Mouse (Mus musculus) kidney, embryonic 15.5 days (tissue): Measurements from ENCODE around the gene Dbn1. TPM values are rescaled to one million over a fixed set of nuclear protein-coding genes. Genes with fewer than 3 reads are reported as not detected.
A peak's percentile ranks its signal among the peaks of the same experiment; 100 is the strongest.

Experiments
- ATAC-seq: fragments of 200-750 bp; cut with Nextera tagmentation; replicated peaks from 2 replicates; pipeline ENCODE4 v1.8.0; 2017; ENCODE audit warnings: moderate TSS enrichment; ENCODE audit not compliant: low FRiP score
- H3K27ac ChIP-seq: fragments of 300-500 bp; sonication (generic); 2 replicates; pipeline ENCODE4 v1.5.1; 2015; ENCODE audit warnings: mild to moderate bottlenecking, inconsistent platforms
- H3K27me3 ChIP-seq: fragments of 300-500 bp; sonication (generic); 2 replicates; pipeline ENCODE4 v1.6.1; 2015; ENCODE audit warnings: inconsistent platforms
- H3K36me3 ChIP-seq: fragments of 300-500 bp; sonication (generic); 2 replicates; pipeline ENCODE4 v1.6.1; 2015; ENCODE audit warnings: inconsistent platforms
- H3K4me1 ChIP-seq: fragments of 300-500 bp; sonication (generic); 2 replicates; pipeline ENCODE4 v1.6.1; 2015; ENCODE audit warnings: inconsistent platforms
- H3K4me2 ChIP-seq: fragments of 300-500 bp; sonication (generic); 2 replicates; pipeline ENCODE4 v1.6.1; 2015; ENCODE audit warnings: moderate library complexity, mild to moderate bottlenecking, inconsistent platforms
- H3K4me3 ChIP-seq: fragments of 300-500 bp; sonication (generic); replicated peaks from 2 replicates; pipeline ENCODE4 v1.5.1; 2015; ENCODE audit warnings: mild to moderate bottlenecking, inconsistent platforms
- H3K9ac ChIP-seq: fragments of 300-500 bp; sonication (generic); 2 replicates; pipeline ENCODE4 v1.6.1; 2015; ENCODE audit warnings: mild to moderate bottlenecking, inconsistent platforms
- H3K9me3 ChIP-seq: fragments of 300-500 bp; sonication (generic); replicated peaks from 2 replicates; pipeline ENCODE4 v1.6.1; 2016; ENCODE audit warnings: inconsistent platforms
- WGBS: fragments of 180-500 bp; shearing (Covaris S2); methylation state at CpG from one replicate; pipeline ENCODE4 v1.1.7; 2015; ENCODE audit warnings: mixed read lengths; 5-methylcytosine and 5-hydroxymethylcytosine counted together
- polyA plus RNA-seq: library from polyadenylated mRNA; unstranded; fragments of >200 nt; fragmentation: Nextera tagmentation; extraction: Ambion mirVana; gene quantifications from 2 replicates; pipeline ENCODE4 v1.2.1, GENCODE M21; 2015

Gene Dbn1
- 168 and 193 TPM in 2 replicates for polyA plus RNA-seq

DNA sequence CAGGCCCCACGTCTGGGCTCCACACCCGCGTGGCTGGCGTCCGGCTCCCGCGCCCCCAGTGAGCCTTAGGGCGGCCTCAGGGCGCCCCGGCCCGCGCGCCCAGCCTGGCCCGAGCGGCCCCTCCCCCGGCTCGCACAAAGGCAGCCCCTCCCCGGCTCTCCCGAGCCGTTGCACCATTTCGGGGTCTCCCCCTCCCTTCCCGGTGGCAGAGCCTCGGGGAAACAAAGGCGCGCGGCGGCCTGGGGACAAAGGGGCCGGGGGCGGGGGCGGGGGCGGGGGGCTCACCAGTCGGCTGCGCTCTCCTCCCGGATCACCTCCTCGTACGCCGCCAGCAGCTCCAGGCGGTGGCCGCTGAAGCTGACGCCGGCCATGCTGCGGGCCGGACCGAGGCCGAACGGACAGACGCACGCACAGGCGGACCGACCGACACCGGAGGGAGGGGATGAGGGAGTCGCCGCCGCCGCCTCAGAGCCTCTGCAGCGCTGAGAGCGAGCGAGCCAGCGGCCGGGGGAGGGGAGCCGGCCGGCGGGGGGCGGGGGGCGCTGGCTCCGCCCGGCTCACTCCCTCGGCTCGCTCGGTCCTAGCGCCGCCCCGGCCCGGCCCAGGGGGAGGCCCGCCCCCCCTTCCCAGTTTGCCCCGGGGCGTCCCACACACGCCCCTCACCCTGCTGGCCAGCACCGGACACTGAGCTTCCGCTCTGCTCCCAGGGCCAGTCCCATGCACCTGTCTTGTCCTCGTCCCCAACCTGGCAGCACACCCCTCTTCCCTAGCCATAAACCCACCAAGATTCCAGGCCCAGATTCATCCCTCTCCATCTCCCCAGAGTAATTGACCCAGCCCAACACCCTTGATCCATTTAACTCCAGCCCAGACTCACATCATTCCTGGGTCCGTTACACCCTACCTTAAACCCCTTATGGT, at the start of gene Dbn1:
Dbn1 (minus strand) TSS at position 534 of the 921 bp plus-strand sequence.
- Histone ChIP-seq H3K36me3 (peaks cover 2% of the 10 kb centered on the region; the same call in 1 of the 2 replicates), H3K27me3 (no peaks in the 10 kb centered on the region), H3K4me3 (peak within 1 kb of the TSS; percentile 68), H3K9ac (peak within 1 kb of the TSS; percentile 91), H3K27ac (peak within 1 kb of the TSS; percentile 87), H3K4me1 (peaks cover 48% of the 10 kb centered on the region), H3K4me2 (peak within 1 kb of the TSS; percentile 91), H3K9me3 (no peaks in the 10 kb centered on the region)
- WGBS = under 1% methylated on average over 63 of the region's 83 CpGs
- ATAC-seq = peak; percentile 86

DNA sequence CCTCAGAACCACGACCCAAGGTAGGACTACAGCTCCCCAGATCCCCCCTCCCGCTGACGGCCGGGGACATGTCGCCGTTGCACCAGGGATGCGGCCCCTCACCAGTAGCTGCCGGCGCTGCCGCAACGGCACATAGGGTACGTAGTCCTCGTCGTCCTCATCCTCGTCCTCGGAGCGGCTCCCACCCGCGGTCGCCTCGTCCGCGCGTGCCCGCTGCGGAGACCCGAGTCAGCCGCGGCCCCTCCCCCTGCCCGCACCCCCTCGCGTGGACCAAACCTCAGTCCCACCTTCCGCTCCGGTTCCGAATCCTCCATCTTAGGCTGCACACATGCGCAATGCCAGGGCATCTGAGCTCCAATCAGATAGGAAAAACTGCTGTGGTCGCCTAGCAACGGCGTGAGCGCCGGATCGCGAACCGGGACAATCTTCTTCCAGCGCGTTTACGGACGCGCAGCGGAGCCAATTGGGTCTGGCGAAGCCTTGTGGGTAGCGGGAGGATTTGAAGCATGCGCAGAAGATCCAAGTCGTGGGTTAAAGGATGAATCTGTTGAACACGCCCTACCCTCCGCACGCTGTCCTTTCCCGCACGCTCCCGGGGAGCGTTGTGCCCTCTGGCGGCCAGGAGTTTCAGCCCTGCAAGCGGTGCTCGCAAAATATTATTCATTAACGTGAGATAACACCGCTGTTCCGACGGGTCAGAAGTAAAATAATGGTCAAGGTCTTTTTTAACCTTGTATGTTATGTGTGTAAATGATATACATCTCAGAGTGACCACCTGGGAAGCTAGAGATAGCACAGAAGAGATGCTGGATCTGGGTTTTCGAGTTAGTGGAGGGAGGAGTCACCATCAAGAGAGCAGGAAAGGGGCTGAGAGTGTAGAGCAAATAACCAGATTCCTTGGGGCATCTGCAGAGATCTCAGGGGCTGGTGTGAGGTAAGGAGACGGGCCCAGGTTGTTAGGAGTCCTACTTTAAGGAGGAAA, 48.6 kb upstream of the Dbn1 start, which contains the start of gene Ddx41:
Ddx41 (minus strand) TSS at position 465 of the 982 bp plus-strand sequence.
- H3K4me3 ChIP-seq = peak within 1 kb of the TSS; percentile 63
- H3K27me3 ChIP-seq = no peaks in the 10 kb centered on the region
- H3K9ac ChIP-seq = peak within 1 kb of the TSS; percentile 65
- H3K36me3 ChIP-seq = peaks cover 78% of the 10 kb centered on the region
- no peaks in the 10 kb centered on the region for H3K9me3 ChIP-seq
- H3K4me2 ChIP-seq = peak within 1 kb of the TSS; percentile 96
- WGBS = under 1% methylated on average over 70 of the region's 70 CpGs
- H3K27ac ChIP-seq = peak within 1 kb of the TSS; percentile 52
- ATAC-seq = peak; percentile 98
- peaks cover 19% of the 10 kb centered on the region for H3K4me1 ChIP-seq

DNA sequence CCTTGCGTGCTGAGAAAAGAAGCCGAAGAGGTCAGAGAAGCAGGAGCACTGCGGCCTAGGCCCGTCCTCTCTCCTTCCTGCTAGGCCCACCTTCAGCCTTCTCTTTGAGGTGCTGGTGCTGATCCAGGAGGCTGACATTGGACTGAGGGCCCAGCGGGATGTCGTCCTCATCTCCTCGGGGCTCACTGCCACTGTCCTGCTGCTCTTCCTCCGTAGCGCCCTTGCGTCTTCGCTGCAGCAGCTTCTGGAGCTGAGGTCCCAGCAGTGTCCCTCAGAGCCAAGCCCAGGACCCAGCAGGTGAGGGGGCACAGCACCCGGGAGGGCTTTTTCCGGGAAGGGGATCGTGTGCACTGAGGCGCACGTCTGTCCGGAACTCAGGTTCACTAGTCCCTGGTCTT, 47.9 kb upstream of the Dbn1 start:
- Histone ChIP-seq H3K4me1 (peaks cover 19% of the 10 kb centered on the region), H3K4me3 (peak overlapping the region; percentile 63), H3K36me3 (peaks cover 78% of the 10 kb centered on the region), H3K27ac (peak overlapping the region; percentile 49; the same call in 1 of the 2 replicates), H3K9ac (peak overlapping the region; percentile 65), H3K9me3 (no peaks in the 10 kb centered on the region), H3K4me2 (peak overlapping the region; percentile 96), H3K27me3 (no peaks in the 10 kb centered on the region)
- 15% methylated on average over 17 of the region's 17 CpGs for WGBS
- ATAC-seq = no peak

DNA sequence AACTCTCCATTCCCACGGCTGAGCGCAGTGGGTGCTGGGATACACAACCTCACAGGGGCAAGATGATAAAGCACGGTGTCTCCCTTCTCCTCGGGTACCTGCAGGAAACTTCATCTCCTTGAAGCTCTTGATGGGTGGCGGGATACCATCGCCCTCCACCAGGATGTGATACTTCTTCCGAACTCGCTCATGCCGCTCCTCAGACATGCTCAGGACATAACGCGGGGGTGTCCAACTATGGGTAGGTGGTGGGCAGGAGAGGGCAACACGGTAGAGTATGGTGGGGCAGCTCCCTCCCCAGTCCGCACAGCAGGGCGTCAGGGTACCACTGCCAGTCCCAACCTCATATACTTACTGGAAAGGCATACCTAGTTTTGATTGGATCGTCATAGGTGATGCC, 47.3 kb upstream of the Dbn1 start:
- peak overlapping the region; percentile 65; the same call in 1 of the 2 replicates for H3K9ac ChIP-seq
- peaks cover 19% of the 10 kb centered on the region for H3K4me1 ChIP-seq
- peaks cover 78% of the 10 kb centered on the region for H3K36me3 ChIP-seq
- peak overlapping the region; percentile 63 for H3K4me3 ChIP-seq
- 90% methylated on average over 15 of the region's 15 CpGs for WGBS
- no peak for ATAC-seq
- no peaks in the 10 kb centered on the region for H3K9me3 ChIP-seq
- no peaks in the 10 kb centered on the region for H3K27me3 ChIP-seq
- no peak overlapping the region for H3K27ac ChIP-seq
- peak overlapping the region; percentile 96 for H3K4me2 ChIP-seq

DNA sequence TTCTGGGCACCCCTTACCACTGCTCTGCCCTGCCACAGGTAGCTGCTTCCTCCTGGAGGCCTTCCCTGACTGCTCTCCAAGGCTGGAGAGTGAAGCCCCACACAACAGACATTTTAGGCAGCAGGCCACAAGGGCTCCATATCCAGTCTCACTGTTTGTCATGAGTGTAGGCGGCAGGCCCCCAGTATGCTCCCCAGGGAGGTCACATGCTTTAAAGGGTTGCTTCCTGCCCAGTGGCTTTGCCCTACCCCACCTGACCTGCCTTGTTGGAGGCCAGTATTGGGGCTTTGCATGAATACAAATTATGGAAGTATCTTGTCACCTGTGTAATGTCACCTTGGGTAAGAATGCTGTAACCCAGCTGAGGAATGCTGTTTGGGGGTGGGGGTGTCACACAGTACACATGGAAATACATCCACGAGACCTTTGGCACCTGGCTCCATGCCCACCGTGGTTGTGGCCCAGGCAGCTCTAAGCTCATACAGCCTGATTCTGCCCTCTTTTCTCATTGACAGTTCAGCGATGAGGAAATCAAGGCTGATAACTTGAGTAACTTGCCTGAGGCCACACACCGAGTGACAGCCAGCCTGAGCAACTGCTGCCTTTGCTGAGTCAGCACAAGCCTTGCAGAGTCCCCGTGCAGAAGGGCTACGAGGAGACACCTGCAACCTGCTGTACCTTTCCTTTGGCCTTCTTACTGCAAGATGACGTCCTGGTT, 41.4 kb upstream of the Dbn1 start, which contains the start of gene Dok3:
Dok3 (minus strand) TSS at position 99 of the 718 bp plus-strand sequence.
- Histone ChIP-seq H3K27ac (no peak within 1 kb of the TSS), H3K4me1 (no peaks in the 10 kb centered on the region), H3K9me3 (no peaks in the 10 kb centered on the region), H3K4me3 (no peak within 1 kb of the TSS), H3K36me3 (peaks cover 56% of the 10 kb centered on the region), H3K4me2 (no peak within 1 kb of the TSS), H3K27me3 (no peaks in the 10 kb centered on the region), H3K9ac (no peak within 1 kb of the TSS)
- no peak for ATAC-seq
- WGBS = 72% methylated on average over 8 of the region's 8 CpGs

GRCm38 (mm10) chr13:55527834-55528772, 40.2 kb upstream of the Dbn1 start:
- Histone ChIP-seq H3K9ac (no peak overlapping the region), H3K9me3 (no peaks in the 10 kb centered on the region), H3K27ac (no peak overlapping the region), H3K27me3 (no peaks in the 10 kb centered on the region), H3K4me1 (peaks cover 12% of the 10 kb centered on the region), H3K4me3 (no peak overlapping the region), H3K36me3 (peaks cover 43% of the 10 kb centered on the region), H3K4me2 (no peak overlapping the region)
- WGBS = 80% methylated on average over 18 of the region's 18 CpGs
- ATAC-seq = no peak

DNA sequence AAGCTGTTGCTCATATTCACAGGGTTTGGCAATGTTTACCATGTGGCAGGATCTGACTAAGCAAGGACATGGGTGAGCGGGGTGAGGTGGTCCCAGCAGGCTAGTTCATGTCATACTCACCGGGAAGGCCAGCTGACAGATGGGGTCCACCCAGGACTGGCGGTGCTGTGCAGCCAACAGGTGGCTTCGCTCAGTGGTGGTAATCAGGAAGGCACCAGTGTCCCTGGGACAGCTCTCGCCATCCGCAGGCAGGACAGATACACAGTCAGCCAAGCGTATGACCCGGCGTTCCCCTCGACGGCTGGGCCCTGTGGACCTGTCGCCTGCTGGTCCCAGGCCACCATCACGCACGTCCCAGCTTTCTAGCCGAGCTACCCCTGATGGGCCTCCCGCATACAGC, 39.3 kb upstream of the Dbn1 start:
- Histone ChIP-seq H3K27me3 (no peaks in the 10 kb centered on the region), H3K36me3 (peaks cover 35% of the 10 kb centered on the region), H3K4me3 (no peak overlapping the region), H3K9me3 (no peaks in the 10 kb centered on the region), H3K9ac (no peak overlapping the region), H3K27ac (no peak overlapping the region), H3K4me1 (peaks cover 16% of the 10 kb centered on the region), H3K4me2 (no peak overlapping the region)
- ATAC-seq = no peak
- WGBS = 76% methylated on average over 16 of the region's 16 CpGs

- Histone ChIP-seq H3K4me3 (no peak overlapping the region), H3K9ac (no peak overlapping the region), H3K27me3 (no peaks in the 10 kb centered on the region), H3K9me3 (no peaks in the 10 kb centered on the region), H3K27ac (no peak overlapping the region), H3K4me1 (peaks cover 16% of the 10 kb centered on the region), H3K36me3 (peaks cover 22% of the 10 kb centered on the region), H3K4me2 (no peak overlapping the region)
- 76% methylated on average over 16 of the region's 16 CpGs for WGBS
- no peak for ATAC-seq
These were observed 38.0 kb upstream of the Dbn1 start for GRCm38 (mm10) chr13:55525733-55526553.

DNA sequence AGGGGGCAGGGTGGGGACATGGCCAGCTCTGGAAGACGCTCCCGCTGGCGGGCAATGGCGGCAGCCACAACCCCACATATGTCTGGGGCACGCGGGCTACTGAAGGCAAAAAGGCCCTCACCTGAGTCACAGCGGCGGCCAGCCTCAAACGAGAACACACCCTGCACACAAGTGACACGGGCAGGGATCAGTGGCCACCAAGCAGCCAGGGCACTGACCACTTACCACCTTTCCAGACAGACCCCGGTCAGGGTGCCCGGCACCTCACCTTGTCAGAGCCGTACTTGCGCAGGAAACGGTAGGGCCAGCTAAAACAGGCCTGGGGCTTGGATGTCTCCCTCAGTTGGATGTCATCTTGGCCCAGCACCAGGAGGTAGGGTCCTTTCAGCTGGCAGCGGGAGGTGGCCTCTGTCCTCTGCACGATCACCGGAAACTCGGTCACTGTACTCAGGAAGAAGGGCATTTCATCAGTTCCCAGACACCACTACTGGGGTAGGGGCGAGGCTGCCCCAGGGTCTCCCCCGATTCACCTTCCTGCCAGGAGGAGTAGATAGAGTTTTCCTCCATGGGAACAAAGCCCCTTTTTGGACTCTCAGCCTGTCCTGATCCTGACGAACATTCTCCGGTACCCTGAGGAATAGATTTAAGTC, 36.2 kb upstream of the Dbn1 start:
- Histone ChIP-seq H3K4me2 (no peak overlapping the region), H3K36me3 (peaks cover 4% of the 10 kb centered on the region), H3K27me3 (no peaks in the 10 kb centered on the region), H3K9ac (no peak overlapping the region), H3K9me3 (no peaks in the 10 kb centered on the region), H3K4me1 (peaks cover 16% of the 10 kb centered on the region), H3K4me3 (no peak overlapping the region), H3K27ac (no peak overlapping the region)
- 89% methylated on average over 23 of the region's 23 CpGs for WGBS
- ATAC-seq = no peak
